Mouse (Mus musculus): ENCODE data around the gene Pkp1. TPM values are rescaled to one million over a fixed set of nuclear protein-coding genes. Genes with fewer than 3 reads are reported as not detected.

Pkp1 gene
- polyA plus RNA-seq, 1 experiment from 2014 or later, result 0.03 TPM

DNA sequence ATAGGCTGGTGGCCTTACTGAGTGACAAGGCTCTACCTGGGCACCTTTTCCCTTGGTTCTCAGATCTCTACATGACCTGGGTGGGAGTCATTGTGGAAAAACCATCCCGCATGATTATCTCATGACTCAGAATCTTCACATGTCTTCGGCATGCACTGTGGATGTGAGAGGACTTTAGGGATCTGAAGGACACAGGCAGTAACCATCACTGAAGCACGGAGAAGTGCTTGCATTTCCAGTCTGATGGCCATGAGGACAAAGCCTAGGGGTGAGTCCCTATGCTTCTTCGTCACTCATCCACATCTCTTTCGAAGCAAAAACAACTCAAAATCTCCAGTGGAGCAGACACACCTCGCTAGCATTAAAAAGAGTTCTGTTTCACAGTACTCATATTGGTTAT, 19.7 kb downstream of the Pkp1 start:
- Histone ChIP-seq H3K9me3 (ENCODE audit: control insufficient read depth) (no peaks in the 10 kb centered on the region), H3K9ac (ENCODE audit: low read depth, low read length) (no peak overlapping the region), H3K27ac (ENCODE audit: low read depth, low read length) (no peak overlapping the region), H3K36me3 (ENCODE audit: control insufficient read depth, insufficient read depth) (no peaks in the 10 kb centered on the region), H3K4me2 (replicated peaks; ENCODE audit: low read depth) (no peak overlapping the region), H3K27me3 (replicated peaks; ENCODE audit: control insufficient read depth, insufficient read depth, low read length) (no peaks in the 10 kb centered on the region), H3K4me3 (ENCODE audit: low read depth, low read length) (no peak overlapping the region), H3K4me1 (replicated peaks; ENCODE audit: control insufficient read depth, insufficient read depth, low read length) (0 out of 2 replicates have a peak, but pooled peaks cover 5% of the 10 kb centered on the region)
- no peak for ATAC-seq
- no peak for TF ChIP-seq CTCF (IDR thresholded peaks at IDR 0.05; ENCODE audit: low read depth)
- WGBS, result 92% methylated on average over 6 of the region's 6 CpGs

DNA sequence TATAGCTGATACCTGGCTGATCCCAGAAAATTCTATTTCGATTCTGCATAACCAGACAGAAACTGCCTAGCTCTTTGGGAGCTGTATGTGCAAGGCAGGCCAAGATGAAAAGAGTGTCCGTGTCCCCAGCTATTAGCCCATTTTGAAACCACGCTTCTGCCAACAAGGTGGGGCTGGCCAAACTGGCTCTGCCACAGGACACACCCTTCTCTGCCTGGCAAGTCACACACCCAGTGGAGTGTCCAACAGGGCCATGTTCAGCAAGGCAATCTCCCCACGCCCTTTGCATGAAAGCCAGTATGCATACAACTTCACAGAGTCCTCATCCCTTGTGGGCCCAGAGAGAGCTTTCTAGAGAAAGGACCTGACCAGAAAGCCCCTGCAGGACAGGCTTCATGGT, 23.6 kb downstream of the Pkp1 start:
- 51% methylated on average over 4 of the region's 4 CpGs for WGBS
- ATAC-seq, result no peak

DNA sequence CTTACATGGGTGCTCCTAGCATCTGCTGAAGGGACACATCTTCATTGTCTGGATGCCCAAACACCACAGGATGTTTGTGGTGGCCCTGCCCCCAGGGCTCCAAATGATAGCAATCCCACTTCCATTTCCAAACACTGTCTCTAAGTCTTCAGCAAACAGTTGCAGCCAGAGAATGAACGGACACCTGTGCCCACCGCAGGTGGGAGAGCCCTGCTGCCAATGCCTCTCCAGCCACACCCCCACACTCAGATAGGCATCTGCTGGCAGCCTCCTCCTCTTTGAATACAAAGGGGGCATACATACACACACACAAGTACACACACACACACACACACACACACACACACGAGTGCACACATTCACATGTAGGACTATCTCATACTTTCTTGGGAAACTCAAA, 25.6 kb downstream of the Pkp1 start:
- Histone ChIP-seq H3K4me1 (replicated peaks; ENCODE audit: control insufficient read depth, insufficient read depth, low read length) (0 out of 2 replicates have a peak, but pooled peaks cover 5% of the 10 kb centered on the region), H3K4me2 (replicated peaks; ENCODE audit: low read depth) (no peak overlapping the region), H3K36me3 (ENCODE audit: control insufficient read depth, insufficient read depth) (no peaks in the 10 kb centered on the region), H3K9me3 (ENCODE audit: control insufficient read depth) (no peaks in the 10 kb centered on the region), H3K4me3 (ENCODE audit: low read depth, low read length) (no peak overlapping the region), H3K27me3 (replicated peaks; ENCODE audit: control insufficient read depth, insufficient read depth, low read length) (0 out of 2 replicates have a peak, but pooled peaks cover 3% of the 10 kb centered on the region), H3K9ac (ENCODE audit: low read depth, low read length) (no peak overlapping the region), H3K27ac (ENCODE audit: low read depth, low read length) (no peak overlapping the region)
- ATAC-seq, result no peak
- TF ChIP-seq CTCF (IDR thresholded peaks at IDR 0.05; ENCODE audit: low read depth), result no peak
- WGBS, result 64% methylated on average over 3 of the region's 3 CpGs

More for the DNA sequence above, 23.6 kb downstream of the Pkp1 start:
- Histone ChIP-seq H3K4me3 (ENCODE audit: low read depth, low read length) (no peak overlapping the region), H3K4me1 (replicated peaks; ENCODE audit: control insufficient read depth, insufficient read depth, low read length) (0 out of 2 replicates have a peak, but pooled peaks cover 5% of the 10 kb centered on the region), H3K36me3 (ENCODE audit: control insufficient read depth, insufficient read depth) (no peaks in the 10 kb centered on the region), H3K27me3 (replicated peaks; ENCODE audit: control insufficient read depth, insufficient read depth, low read length) (no peaks in the 10 kb centered on the region), H3K27ac (ENCODE audit: low read depth, low read length) (no peak overlapping the region), H3K9ac (ENCODE audit: low read depth, low read length) (no peak overlapping the region), H3K4me2 (replicated peaks; ENCODE audit: low read depth) (no peak overlapping the region), H3K9me3 (ENCODE audit: control insufficient read depth) (no peaks in the 10 kb centered on the region)
- no peak for TF ChIP-seq CTCF (IDR thresholded peaks at IDR 0.05; ENCODE audit: low read depth)

DNA sequence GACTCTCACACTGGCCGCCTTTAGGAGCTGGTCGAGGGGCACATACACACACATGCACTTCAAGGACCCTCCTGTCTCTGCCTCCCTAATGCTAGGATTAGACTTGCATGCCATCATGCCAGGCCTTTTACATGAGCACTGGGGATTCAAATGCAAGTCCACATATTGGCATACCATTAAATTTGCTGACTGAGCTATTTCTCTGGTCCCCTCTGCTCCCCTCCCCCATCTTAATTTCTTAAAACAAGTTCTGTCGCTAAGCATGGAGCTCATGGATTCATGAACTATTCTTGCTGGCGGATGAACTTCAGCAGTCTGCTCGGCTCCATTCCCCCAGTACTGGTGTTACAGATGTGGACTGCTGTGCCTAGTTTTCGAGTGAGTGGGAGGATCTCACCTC, 26.2 kb downstream of the Pkp1 start:
- Histone ChIP-seq H3K9ac (ENCODE audit: low read depth, low read length) (no peak overlapping the region), H3K4me3 (ENCODE audit: low read depth, low read length) (no peak overlapping the region), H3K9me3 (ENCODE audit: control insufficient read depth) (no peaks in the 10 kb centered on the region), H3K27ac (ENCODE audit: low read depth, low read length) (no peak overlapping the region), H3K4me1 (replicated peaks; ENCODE audit: control insufficient read depth, insufficient read depth, low read length) (0 out of 2 replicates have a peak, but pooled peaks cover 5% of the 10 kb centered on the region), H3K4me2 (replicated peaks; ENCODE audit: low read depth) (no peak overlapping the region), H3K27me3 (replicated peaks; ENCODE audit: control insufficient read depth, insufficient read depth, low read length) (0 out of 2 replicates have a peak, but pooled peaks cover 3% of the 10 kb centered on the region), H3K36me3 (ENCODE audit: control insufficient read depth, insufficient read depth) (no peaks in the 10 kb centered on the region)
- no peak for ATAC-seq
- 86% methylated on average over 6 of the region's 6 CpGs for WGBS
- TF ChIP-seq CTCF (IDR thresholded peaks at IDR 0.05; ENCODE audit: low read depth), result no peak

DNA sequence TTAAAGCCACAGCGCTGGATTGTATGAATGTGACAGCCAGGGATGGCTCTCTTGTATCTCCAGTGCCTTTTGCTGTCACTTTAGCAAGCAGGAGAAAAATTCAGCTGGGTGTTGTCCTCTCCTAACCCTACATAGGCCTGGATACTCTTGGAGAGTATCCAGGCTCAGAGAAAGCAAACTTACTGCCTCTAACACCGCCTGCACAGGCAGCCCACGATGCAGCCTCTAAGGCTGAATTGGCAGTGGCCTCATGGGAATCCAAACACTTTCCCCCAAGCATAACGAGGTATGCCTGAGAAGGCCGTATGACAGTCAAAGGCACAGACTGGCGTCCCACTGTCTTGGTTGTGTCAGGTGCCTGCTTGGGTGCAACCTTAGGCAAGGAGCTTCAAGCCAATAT, 26.8 kb downstream of the Pkp1 start:
- TF ChIP-seq CTCF (IDR thresholded peaks at IDR 0.05; ENCODE audit: low read depth), result no peak
- no peak for ATAC-seq
- Histone ChIP-seq H3K4me2 (replicated peaks; ENCODE audit: low read depth) (no peak overlapping the region), H3K36me3 (ENCODE audit: control insufficient read depth, insufficient read depth) (no peaks in the 10 kb centered on the region), H3K9me3 (ENCODE audit: control insufficient read depth) (no peaks in the 10 kb centered on the region), H3K4me3 (ENCODE audit: low read depth, low read length) (no peak overlapping the region), H3K4me1 (replicated peaks; ENCODE audit: control insufficient read depth, insufficient read depth, low read length) (0 out of 2 replicates have a peak, but pooled peaks cover 5% of the 10 kb centered on the region), H3K9ac (ENCODE audit: low read depth, low read length) (no peak overlapping the region), H3K27ac (ENCODE audit: low read depth, low read length) (no peak overlapping the region), H3K27me3 (replicated peaks; ENCODE audit: control insufficient read depth, insufficient read depth, low read length) (0 out of 2 replicates have a peak, but pooled peaks cover 3% of the 10 kb centered on the region)
- 75% methylated on average over 6 of the region's 6 CpGs for WGBS

DNA sequence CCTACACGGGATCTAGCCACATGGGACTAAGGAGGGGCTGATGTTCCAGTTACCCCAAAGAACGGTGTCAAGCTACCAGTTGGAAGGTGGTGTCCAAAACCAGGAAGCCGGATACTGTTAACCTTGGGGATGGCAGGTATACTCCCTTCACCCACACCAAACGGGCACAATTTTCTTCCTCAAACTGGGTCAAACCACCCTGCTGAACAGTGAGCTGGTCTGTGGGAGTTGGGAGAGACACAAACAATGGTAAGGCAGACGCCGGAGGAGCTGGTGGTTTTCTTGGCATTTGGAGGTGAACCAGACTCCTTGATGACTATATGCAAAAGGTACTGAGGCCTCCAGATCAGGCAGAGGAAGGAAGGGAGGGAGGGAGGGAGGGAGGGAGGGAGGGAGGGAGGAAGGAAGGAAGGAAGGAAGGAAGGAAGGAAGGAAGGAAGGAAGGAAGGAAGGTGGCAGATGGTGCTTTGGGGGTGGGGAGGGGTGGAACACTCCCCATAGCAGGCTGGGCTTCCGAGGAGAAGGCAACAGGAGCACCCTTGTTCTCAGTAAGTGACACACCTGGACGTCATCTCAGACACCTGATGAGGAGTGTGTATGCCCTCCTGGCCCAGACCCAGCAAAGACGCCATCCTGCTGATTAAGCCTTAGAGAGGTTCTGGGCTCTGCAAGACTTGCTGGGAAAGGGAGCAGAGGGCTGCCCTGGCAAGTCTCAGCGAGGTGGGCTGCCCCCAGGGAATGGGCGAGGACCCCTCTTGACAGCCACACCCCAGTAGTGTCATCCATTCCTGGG, 27.4 kb downstream of the Pkp1 start:
- H3K27ac ChIP-seq (ENCODE audit: low read depth, low read length), result no peak overlapping the region
- ATAC-seq, result no peak

More for the DNA sequence above, 27.4 kb downstream of the Pkp1 start:
- Histone ChIP-seq H3K4me2 (replicated peaks; ENCODE audit: low read depth) (no peak overlapping the region), H3K9ac (ENCODE audit: low read depth, low read length) (no peak overlapping the region), H3K36me3 (ENCODE audit: control insufficient read depth, insufficient read depth) (no peaks in the 10 kb centered on the region), H3K4me1 (replicated peaks; ENCODE audit: control insufficient read depth, insufficient read depth, low read length) (0 out of 2 replicates have a peak, but pooled peaks cover 5% of the 10 kb centered on the region), H3K27me3 (replicated peaks; ENCODE audit: control insufficient read depth, insufficient read depth, low read length) (0 out of 2 replicates have a peak, but pooled peaks cover 3% of the 10 kb centered on the region), H3K9me3 (ENCODE audit: control insufficient read depth) (no peaks in the 10 kb centered on the region), H3K4me3 (ENCODE audit: low read depth, low read length) (no peak overlapping the region)
- WGBS, result 63% methylated on average over 11 of the region's 11 CpGs
- TF ChIP-seq CTCF (IDR thresholded peaks at IDR 0.05; ENCODE audit: low read depth), result no peak
